Mouse (Mus musculus) megakaryocyte, adult 5-6 weeks (primary cell): ENCODE results near the gene Sgms2. TPM values are rescaled to one million over a fixed set of nuclear protein-coding genes. Genes with fewer than 3 reads are reported as not detected.
A peak's percentile ranks its signal among the peaks of the same experiment; 100 is the strongest.

Experiments
- ATAC-seq: 2 replicates; pipeline ENCODE4 v1.8.0; 2016; ENCODE audit warnings: mild to moderate bottlenecking, inconsistent platforms; ENCODE audit not compliant: poor library complexity, severe bottlenecking
- total RNA-seq, 2 experiments: library from RNA; stranded (forward) in 1 of 2; stranded (reverse) in 1 of 2; fragments of 153-499, 151-499 nt in 1 of 2; fragments of 221-1000, 200-1000 nt in 1 of 2; gene quantifications; 2 replicates each; pipeline versions ENCODE4 v1.2.3 to v1.2.4; 2015 to 2017

The Sgms2 gene
- total RNA-seq (2015) (55.2 and 67.1 TPM in 2 replicates), total RNA-seq (2017) (29.0 and 43.3 TPM in 2 replicates)

DNA sequence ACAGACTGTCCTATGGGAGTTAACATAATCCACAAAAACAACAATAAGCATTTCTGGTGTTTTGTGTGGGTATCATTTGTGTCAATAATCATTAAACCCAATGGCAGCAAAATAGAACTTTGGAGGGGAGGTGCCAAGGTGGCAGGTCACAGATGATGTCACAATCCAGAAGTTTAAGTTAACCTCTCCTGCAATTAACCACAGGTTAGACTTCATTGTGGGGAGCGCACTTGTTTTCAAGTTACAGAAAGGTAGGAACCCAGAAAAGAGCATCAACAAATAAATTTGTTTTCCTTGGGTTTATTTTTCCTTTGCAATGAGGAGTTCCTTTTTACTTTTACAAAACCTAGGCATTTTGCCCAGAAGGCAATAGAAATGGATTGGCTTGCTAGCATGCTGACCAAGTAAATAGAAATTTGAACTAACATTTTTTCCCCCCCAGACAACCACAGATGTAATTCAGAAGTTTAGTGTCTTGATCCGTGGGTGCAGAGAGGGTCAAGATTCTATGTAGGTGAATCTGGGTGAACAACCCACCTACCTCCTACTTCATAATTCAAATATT, at the start of gene Sgms2:
TSS of gene Sgms2 (minus strand) at position 51 of the 565 bp plus-strand sequence.
- no peak for ATAC-seq

DNA sequence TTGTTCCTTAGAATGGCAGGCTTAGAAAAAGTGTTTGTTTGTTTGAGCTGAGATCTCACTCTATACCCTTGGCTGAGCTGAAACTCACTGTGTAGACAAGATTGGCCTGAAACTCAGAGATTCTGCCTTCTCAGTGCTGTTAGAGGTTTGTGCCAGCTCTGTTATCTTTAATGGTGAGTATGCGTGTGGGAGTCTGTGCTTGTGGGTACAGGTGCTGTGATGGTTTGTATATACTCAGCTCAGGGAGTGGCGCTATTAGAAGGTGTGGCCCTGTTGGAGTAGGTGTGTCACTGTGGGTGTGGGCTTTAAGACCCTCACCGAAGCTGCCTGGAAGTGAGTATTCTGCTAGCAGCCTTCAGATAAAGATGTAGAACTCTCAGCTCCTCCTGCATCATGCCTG, 34.0 kb upstream of the Sgms2 start:
- no peak for ATAC-seq

DNA sequence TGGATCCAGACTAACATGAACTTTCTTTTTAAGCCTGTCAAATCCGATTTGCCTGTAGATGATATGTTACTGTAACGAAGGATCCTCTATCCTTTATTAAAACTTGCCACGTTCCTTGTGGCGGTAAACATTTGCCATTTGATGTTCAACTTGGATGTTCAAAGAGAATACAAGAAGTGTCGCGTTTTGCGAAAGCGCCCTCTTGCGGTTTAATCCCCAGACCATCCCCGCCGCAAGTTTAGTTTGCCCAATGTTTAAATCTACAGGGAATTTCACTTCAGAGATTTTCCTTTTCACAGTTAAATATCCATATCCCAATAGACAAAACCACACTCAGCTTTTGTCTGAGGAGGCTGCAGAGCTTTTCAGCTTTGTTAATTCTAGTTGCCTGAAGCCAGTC, 33.6 kb upstream of the Sgms2 start:
- peak; percentile 60 for ATAC-seq

DNA sequence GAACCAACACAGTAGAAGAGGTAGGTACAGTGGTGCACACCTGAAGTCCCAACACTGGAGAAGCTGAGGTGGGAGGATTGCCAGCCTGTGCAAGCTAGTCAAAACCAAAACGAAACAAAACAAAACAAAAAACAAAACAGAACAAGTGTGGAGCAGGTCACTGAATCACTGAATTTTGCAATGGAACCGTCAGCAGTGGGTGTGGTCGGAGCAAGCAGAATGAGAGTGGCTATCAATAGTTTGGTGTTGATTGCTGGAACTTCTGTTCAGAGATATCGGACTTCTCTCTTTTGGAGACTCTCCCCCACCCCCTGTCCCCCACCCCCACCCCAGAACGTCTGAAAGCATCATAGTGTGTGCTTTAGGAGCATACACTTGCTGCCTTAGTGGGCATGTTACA, 33.0 kb upstream of the Sgms2 start:
- peak; percentile 80 for ATAC-seq

DNA sequence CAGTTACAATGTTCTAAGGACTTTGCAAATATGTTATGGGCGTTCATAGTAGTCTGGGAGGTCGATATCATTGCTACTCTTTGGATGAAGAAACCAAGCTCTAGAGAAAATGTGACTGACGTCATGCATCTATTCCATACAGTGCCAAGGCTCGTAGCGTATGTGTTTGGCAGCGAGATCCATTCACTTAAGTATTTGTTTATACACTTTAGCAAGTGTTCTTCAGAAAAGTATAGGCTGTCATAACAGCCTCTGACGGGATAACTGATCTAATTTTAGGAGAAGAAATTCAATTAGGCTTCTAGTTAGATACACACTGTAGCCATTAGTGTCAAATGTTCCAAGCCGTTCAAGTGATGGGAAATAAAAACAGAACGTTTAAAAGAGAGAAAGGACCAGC, 32.5 kb upstream of the Sgms2 start:
- ATAC-seq = no peak

DNA sequence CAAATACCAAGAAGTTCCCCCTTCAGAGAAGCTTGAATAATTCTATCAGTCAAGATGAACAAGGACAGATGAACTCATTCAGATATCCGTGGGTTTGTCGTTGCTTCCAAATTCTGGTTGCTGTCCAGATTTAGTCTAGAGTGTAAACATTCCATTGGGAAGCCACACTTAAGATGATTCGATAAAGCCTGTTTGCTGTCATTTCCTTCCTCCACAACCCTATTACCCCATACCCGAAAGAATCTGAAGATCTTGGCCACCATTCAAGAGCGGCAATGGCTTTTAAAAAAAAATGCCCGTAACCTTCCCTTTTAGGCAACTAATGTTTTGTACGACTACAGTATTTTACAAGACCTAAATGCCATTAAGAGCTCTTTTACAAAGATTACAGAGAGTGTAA, 31.0 kb upstream of the Sgms2 start:
- ATAC-seq = peak; percentile 38

DNA sequence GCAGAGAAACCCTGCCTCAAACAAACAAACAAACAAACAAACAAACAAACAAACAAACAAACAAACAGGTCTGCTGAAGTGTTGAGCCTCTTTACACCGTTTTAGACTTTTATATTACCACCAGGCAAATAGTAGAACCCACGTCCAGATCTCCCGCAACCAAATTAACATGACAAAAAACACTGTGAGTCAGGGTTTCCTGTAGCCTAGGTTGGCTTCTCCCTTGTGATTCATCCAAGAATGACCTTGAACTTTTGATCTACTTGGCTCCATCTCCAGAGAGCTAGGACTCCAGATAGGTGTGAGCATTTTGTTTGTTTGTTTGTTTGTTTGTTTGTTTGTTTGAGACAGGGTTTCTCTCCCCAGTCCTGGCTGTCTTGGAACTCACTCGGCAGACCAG, 30.0 kb upstream of the Sgms2 start:
- ATAC-seq = no peak

DNA sequence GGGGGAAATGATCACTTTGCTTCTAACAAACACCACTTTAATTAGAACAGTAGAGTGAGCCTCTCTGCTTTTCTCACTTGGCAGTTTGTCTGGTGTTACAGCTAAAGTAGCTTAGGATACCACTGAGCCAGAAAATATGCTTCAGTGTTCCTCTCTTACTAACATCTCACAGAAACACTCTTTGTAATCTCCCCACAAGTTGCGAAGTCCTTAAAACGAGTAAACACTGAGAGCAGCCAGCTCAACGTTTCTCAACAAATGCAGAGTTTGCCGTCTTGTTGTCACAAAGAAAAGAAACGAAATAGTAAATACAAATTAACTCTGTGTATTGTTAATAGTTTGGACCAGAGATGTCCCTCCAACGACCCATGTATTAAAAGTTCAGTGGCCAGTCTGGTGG, 26.5 kb upstream of the Sgms2 start:
- no peak for ATAC-seq

DNA sequence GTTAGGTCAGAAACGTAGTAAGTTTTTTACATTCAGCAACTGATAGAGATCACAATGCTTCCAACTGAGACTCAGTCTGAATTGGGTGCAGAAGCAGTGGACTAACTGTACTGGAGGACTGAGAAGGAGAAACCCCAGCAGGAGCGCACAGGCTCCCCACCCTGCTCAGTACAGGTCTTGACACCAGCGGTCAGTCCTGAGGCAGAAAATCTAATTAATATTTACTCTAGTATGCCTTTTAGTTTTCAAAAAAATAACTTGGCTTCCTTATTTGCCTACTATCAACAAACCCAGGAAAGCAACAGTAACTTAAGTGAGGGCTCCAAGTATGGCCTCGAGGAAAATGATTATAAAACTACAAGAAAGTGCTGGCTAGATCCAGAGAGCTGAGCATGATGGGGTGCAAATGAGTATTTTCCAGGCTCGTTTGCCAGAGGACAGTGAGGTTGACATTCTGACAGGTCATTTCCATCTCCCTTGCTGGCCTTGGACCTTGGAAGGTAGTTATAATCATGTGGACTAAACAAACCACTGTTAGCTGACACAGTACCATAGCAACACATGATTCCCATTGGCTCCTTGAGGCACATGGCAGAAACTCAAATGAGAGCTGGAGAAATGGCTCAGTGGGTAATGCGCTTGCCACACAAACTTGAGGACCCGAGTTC, 25.3 kb upstream of the Sgms2 start:
- ATAC-seq = no peak

DNA sequence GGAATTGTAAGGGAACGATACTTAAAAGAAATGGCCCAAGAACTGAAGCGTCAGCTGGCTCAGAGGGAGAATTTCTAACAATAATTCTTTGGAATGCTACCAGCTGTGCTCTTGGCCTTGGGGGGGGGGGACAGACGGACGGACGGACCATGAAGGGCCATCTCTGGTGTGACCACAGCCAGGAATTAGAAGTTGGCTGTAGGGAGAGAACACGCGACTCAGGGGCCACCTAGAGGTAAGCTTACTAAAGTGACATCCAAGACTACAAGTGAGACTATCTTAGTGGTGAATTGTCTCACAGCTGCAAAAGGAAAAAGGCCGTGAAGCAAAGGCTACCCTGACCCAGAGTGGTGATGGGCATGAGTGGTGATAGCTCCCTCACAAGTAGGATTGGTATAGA, 20.4 kb upstream of the Sgms2 start:
- no peak; the same call in 1 of the 2 replicates for ATAC-seq

DNA sequence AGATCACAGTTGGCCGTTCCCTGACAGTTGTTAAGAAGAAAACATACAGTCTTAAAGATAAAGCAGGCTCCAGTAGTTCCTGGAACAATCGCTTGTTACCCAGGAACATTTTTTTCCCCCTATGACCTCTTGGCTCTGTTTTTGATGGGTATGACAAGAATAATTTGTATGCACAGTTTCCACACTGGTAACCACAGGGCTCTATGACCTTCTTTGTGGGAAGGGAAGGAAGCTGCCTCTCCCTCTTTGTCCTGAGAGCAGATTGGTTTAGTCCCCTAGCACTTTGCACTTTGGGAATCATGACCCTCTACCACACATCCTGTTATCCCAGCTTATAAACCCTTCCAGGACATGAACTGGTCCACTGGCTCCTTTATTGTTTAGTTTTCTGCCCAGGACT, 16.8 kb upstream of the Sgms2 start:
- no peak for ATAC-seq

DNA sequence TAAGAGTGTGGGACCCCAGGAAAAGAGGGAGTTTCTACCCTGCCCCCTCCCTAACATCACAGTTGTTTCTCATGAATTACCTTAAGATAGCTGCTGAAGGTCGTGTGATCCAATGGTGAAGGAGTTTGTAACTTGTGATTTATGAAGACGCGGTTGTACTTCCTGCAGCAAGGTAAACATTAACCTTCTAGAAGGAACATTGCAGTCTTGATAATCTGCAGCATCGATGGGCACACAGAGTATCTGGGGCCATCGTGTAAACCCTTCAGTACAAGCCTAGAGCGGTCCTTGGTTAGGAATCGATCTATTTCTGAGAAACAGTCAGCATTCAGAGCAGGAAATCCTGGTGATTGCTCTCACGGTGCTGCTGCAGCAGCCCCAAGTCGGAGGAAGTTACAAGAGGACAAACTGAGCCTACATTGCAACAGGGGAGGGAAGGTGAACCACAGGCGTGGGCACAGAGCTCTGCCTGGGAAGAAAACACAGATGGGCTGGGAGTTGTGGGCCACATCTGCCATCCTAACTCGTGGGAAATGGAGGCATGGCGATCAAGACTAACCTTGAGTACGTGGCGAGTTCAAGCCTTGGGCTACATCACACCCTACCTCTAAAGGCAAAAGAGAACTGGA, 13.5 kb upstream of the Sgms2 start:
- peak; percentile 95 for ATAC-seq

DNA sequence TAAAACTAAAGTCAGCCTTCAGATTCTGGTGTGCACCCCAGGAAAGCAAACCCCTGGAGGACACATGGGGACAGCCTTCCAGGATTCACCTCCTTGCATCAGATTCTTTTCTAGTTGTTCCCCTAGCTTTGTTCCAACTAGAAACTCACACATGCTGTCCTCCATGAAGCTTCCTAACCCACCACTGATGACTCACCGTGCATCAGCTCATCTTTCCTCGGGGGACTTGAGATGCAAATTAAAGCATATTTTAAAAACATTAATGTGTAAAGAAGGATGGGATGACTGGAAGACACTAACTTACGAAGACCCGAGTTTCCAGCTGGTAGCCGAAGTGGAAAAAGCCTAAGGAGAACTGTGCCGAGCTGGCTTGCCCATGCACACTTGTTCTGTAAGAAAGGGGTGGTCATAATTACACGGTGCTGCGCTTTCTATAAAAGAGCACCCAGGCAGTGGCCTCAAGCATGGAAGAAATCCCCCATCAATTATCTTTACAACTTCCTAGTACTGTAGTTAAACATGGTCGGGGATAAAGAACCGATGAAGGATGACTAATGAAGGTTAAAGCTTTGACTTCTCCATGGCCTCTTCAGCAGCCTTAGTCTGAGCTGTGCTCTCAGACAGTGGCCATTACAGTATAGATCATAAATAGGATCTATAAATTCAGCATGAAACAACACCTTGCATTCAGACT, 10.6 kb upstream of the Sgms2 start:
- no peak for ATAC-seq

DNA sequence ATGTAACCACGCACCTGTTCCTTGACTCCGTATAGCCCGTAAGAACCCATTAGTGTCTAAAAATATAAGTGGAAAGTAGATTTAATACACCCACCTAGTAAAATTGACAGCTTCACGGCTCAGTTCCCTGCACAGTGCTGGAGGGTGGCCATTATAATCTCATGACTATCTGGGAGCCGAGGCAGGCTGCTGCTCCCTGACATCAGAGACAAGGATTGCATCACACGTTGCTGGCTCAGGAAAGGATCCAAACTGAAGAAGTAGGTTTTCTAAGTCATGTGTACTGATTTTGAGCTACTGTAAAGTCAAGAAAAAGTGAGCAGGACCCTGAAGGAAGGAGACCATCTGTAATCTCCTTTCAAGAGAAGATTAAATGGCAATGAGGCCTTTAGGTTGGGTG, 8.4 kb upstream of the Sgms2 start:
- ATAC-seq = no peak

DNA sequence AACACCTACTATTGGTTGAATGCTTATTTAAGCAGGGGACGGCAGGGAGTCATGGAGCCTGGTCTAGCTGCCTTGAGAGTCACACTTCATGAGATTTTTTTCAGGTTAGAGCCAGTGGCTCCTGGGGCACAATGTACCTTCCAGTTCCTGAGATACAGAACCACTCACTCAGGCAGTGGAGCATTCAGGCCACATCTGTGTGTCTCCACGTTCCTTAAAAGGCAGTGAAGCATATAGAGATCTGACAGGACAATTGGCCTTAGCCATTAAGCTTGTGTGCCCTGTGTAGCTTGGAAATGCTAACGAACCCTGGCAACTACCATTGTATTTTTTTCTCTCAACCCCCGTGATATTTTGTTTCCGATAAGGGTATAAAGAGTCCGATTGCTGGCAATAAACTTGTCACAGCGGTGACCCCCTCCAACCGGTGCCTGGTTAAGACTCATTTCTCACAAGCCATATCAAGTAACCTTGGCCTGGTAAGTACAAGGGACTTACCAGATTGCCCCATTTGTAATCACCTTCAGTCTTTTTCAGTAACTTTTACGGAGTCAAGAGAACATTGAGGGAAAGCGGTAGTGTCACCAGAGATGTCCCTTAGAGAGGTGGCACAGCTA, 5.4 kb upstream of the Sgms2 start:
- ATAC-seq = no peak

DNA sequence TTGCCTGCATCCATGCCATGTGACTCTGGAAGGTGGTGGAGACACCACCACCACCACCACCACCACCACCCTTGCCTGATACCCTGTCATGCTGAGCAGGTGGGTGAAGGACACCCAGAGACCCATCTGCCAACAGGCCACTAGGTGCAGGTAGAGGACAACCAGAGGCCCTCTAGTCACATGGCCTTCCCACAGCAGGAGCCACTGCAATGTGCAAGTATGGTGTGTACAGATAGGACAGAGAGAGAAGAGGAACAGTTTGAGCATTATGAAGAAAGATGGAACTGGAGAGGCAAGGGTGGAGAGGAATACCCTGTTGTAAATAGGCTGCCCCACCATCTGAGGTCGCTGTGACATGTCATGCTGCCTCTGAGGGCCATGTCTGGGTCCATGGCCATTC, 3.9 kb upstream of the Sgms2 start:
- no peak for ATAC-seq

DNA sequence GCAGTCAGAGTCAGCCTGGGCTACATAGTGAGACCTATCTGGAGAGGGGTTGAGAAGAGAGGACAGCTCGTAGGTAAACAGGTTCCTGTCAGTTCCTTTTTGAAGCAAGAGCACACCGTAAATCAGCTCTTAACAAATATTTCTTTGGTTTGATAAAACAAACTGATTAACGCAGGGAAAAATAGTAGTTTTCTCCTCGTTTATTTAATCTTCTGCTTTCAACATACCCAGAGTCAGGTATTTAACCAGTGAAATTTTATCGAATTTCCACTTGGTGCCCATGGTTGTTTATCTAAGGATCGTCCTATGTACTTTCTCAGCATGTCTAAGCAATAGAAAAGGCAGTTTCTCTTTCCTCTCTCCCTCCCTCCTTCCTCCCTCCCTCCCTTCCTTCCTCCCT, 2.0 kb upstream of the Sgms2 start:
- no peak for ATAC-seq

DNA sequence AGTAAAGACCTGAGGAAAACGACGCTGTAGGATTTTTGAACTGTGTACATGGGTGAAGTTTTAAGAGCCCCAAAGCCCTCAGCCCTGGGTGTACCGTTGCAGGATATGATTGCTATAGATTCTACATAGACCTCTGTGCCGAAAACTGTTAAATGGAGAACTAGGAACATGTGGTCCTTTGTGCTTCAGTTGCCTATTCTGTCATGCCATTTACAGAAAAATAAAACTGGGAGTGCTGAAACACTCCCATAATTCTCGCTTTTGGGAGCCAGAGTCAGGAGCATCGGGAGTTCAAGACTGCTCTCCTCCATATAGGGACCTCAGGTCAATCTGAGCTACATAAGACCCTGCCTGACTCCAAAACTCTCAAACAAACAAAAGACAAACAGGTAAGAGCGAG, 769 bp upstream of the Sgms2 start:
- ATAC-seq = no peak

DNA sequence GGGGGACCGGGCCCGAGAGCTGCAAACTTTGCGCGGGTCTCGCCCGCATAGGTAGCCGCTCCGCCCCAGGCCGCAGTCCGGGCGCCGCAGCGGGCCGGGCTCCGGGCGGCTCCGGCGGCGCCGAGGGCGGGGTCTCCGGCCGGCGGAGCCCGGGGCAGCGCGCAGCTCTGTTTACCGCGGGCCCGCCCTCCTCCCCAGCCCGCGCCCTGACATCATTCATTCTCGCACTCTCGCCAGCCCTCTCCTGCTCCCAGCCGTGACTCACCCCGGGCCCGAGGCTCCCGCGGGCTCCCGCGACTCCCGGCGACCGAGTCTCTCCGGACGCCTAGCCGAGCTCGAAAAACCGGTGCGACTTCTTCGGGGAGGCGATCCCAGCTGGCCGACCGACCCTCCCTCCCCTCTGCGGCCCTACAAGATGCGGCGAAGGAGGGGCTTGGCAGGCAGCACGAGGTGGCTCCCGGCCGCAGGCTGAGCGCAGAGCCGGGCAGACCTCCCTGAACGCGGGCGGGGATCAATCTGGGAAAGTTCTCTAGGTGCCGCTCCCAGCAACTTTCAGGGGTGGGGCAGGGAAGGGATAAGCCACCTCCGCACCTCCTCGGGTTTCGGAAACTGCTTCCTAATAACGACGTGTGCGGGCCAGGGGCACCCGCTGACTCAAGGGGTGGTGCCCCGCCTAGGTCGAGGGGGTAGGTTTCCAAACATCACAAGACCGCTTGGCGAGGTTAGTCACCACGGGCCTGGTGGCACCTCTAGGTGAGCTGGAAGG, 885 bp downstream of the Sgms2 start:
- ATAC-seq = peak; percentile 68

DNA sequence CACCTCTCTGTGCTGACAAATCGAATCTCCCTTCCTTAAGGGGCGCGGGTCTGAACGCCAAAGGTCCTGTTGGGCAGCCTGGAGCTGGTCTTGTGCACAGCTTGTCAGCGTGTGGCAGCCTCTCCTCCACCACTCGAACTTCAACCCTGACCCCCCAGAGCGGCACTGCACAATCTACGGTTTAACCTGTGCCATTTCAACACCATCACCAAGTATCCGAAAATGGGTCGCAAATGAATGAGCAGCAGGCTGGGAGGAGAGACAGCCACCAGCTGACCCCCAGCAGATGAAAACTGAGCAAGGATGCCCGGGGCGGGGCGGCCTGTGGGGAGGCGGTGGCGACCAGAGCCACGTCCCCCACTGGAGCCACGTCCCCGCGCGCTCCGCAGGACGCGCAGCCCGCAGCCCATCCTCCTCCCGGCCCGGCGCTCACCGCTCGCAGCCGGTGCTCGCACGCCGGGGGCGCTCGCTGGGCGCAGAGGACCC, 1.5 kb downstream of the Sgms2 start:
- peak; percentile 63 for ATAC-seq

DNA sequence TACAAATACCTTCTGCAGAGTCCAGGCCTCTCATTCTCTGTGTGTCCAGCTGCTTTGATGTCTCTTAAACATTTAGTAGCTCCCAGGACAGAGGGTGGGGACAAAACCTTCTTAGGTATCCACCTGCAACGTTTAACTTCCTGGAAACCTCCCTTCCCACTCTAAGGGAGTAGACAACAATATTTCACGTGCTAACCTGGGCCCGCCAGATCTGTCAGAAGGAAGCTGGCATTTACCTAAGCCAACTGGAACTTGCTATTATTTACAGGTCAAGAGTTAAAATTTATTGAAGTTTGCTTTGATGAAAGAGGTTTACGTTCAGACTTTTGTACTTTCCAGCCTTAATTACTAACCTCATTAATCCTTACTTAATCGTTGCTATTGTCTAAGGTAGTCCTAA, 2.2 kb downstream of the Sgms2 start:
- no peak for ATAC-seq
